Mouse (Mus musculus): Measurements from ENCODE around the gene Abcc9.

DNA sequence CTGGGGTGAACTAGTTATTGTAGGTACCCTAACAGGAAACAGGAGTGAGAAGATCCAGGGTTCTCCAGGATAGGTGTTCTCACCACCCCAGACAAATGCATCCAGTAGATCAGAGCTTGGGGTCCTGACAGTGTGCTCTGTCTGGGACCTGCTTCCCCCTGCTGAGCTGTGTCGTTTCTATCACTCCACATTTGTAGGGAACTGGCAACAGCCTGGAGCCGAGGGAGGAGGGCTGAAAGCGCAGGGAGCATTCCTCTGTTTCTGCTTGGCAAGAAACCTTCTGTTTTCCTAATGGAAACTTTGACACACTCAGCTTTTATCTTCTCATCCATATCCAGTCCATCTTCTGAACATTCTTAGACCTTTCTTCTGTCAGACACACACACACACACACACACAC is 85.5 kb downstream of the Abcc9 start:
- TF ChIP-seq POLR2A (IDR thresholded peaks at IDR 0.05; ENCODE audit: low read depth, low read length), result no peak
- TF ChIP-seq CTCF (IDR thresholded peaks at IDR 0.05; ENCODE audit: borderline replicate concordance, insufficient read depth, low read length), result no peak

All from embryonic fibroblast, embryonic 13.5 days (primary cell).